Mouse (Mus musculus): ENCODE data around the gene Adprh. TPM values are rescaled to one million over a fixed set of nuclear protein-coding genes. Genes with fewer than 3 reads are reported as not detected.

The Adprh gene
- polyA plus RNA-seq, 1 experiment from 2014 or later: 139 TPM

DNA sequence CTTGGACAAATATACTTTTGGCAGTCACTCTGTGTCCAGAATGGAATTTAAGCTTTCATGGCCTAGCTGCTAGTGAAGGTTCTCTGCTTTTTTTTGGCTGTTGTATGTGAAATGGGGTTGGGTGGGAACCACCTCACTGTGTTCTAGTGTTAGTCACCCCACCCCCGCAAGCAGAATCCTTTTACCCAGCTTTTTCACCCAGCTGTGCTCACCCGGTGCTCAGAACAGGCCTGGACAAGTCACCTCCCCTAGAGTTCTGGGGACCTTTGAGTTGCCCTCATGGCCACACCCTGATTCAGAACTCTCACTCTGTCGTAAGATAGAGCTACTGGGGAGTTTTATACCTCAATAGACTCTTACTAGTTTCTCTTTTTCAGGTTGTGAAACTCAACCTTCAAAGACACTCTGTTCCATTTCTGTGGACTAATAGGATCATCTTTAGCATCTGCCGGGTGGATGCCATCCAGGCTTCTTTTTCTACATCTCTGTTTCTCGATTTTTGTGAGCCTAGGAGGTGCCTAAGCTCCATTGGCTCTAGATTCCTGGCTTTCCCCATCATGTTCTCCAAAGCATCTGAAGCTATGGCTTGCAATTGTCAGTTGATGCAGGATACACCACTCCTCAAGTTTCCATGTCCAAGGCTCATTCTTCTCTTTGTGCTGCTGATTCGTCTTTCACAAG, 6.2 kb upstream of the Adprh start:
- no peak for ATAC-seq (ENCODE audit: low FRiP score, low TSS enrichment)
- no peaks in the 10 kb centered on the region for H3K27me3 ChIP-seq (ENCODE audit: control insufficient read depth, insufficient read depth, low read length)
- no peaks in the 10 kb centered on the region for H3K9me3 ChIP-seq (ENCODE audit: control insufficient read depth, low read length)
- no peaks in the 10 kb centered on the region for H3K36me3 ChIP-seq (ENCODE audit: control insufficient read depth, insufficient read depth, low read length)
- no peak overlapping the region for H3K27ac ChIP-seq (replicated peaks; ENCODE audit: low read depth, low read length)
- DNase-seq: no peak
- H3K4me3 ChIP-seq (replicated peaks; ENCODE audit: low read depth, low read length): no peak overlapping the region
- WGBS: 78% methylated on average over 6 of the region's 6 CpGs
- no peaks in the 10 kb centered on the region for H3K4me1 ChIP-seq (ENCODE audit: control insufficient read depth, insufficient read depth, low read length)
- no peak overlapping the region for H3K9ac ChIP-seq (replicated peaks; ENCODE audit: low read length)
- H3K4me2 ChIP-seq (ENCODE audit: low read length): no peak overlapping the region

DNA sequence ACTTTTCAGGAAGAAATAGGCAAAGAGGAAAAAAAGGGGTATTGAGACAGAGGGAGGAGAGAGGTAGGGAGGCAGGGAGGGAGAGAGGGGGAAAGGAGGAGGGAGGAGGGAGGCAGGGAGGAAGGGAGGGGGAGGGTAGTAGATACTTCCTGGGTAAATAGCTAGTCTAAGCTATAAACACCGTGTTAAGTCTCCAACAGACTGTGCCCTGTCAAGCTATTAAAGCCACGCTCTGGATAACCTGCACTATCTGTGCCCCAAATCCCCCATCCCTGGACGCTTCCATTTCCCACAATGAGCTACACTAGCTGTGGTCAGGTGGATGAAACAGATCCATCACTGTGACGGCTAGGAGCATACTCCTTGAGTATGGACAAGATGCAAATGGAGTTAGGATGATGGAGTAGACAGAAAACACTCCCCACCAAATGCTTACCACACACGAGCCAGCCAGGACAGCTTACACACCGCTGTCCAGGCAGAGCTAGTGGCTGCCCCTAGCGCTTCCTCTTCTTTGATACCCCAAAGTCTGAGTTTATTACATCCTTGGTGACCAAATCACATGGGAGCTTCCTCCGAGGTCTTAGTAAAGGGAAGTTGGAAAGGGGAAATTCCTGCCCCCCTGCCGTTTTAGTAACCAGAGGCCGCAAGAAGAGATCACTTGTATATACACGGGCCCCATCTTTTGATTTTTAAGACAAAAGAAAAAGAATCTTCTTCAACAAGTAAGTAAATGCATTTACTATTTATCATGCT, 4.5 kb upstream of the Adprh start:
- no peak for DNase-seq
- Histone ChIP-seq H3K4me3 (replicated peaks; ENCODE audit: low read depth, low read length) (no peak overlapping the region), H3K9ac (replicated peaks; ENCODE audit: low read length) (no peak overlapping the region), H3K27me3 (ENCODE audit: control insufficient read depth, insufficient read depth, low read length) (no peaks in the 10 kb centered on the region), H3K4me1 (ENCODE audit: control insufficient read depth, insufficient read depth, low read length) (peaks cover under 1% of the 10 kb centered on the region), H3K36me3 (ENCODE audit: control insufficient read depth, insufficient read depth, low read length) (no peaks in the 10 kb centered on the region), H3K9me3 (ENCODE audit: control insufficient read depth, low read length) (no peaks in the 10 kb centered on the region), H3K4me2 (ENCODE audit: low read length) (no peak overlapping the region), H3K27ac (replicated peaks; ENCODE audit: low read depth, low read length) (no peak overlapping the region)
- no peak for ATAC-seq (ENCODE audit: low FRiP score, low TSS enrichment)
- 70% methylated on average over 11 of the region's 11 CpGs for WGBS

GRCm38 (mm10) chr16:38455511-38456418, 3.3 kb upstream of the Adprh start, which contains the start of gene Cd80:
Gene Cd80 (plus strand): TSS chr16:38455561.
- Histone ChIP-seq H3K4me3 (replicated peaks; ENCODE audit: low read depth, low read length) (no peak within 1 kb of the TSS), H3K36me3 (ENCODE audit: control insufficient read depth, insufficient read depth, low read length) (no peaks in the 10 kb centered on the region), H3K27ac (replicated peaks; ENCODE audit: low read depth, low read length) (no peak within 1 kb of the TSS), H3K27me3 (ENCODE audit: control insufficient read depth, insufficient read depth, low read length) (no peaks in the 10 kb centered on the region), H3K9me3 (ENCODE audit: control insufficient read depth, low read length) (no peaks in the 10 kb centered on the region), H3K4me2 (ENCODE audit: low read length) (no peak within 1 kb of the TSS), H3K4me1 (ENCODE audit: control insufficient read depth, insufficient read depth, low read length) (peaks cover 11% of the 10 kb centered on the region), H3K9ac (replicated peaks; ENCODE audit: low read length) (no peak within 1 kb of the TSS)
- ATAC-seq (ENCODE audit: low FRiP score, low TSS enrichment): no peak
- WGBS: 73% methylated on average over 17 of the region's 17 CpGs
- no peak for DNase-seq

DNA sequence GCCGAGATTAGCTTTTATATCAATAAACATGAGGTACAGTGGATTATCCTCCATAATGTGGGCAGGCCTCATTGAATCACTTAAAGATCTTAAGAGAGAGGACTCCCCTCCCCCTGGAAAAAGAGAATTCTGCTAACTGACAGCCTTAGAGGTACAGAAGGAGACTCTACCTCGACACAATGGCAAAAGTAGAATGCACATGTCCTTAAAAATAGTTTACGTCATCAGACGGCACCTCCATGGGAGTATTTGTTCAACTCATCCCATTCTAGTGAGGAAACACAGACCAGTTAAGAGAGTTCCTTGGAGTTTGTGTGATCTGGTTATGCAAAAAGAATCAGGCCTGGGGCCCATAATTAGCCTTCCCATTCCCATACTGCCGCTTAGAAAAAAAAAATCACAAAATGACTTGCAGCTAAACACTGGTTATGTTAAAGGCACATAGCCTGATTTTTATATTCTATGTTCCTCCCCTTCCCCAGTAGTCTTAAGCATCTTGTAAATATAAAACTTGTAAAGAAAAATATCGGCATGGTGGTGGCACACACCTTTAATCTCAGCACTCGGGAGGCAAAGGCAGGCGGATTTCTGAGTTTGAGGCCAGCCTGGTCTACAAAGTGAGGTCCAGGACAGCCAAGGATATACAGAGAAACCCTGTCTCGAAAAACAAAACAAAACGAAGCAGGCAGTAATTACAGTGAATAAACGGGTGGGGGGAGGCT, 2.2 kb upstream of the Adprh start:
- Histone ChIP-seq H3K4me1 (ENCODE audit: control insufficient read depth, insufficient read depth, low read length) (peaks cover 14% of the 10 kb centered on the region), H3K27ac (replicated peaks; ENCODE audit: low read depth, low read length) (no peak overlapping the region), H3K9me3 (ENCODE audit: control insufficient read depth, low read length) (no peaks in the 10 kb centered on the region), H3K27me3 (ENCODE audit: control insufficient read depth, insufficient read depth, low read length) (no peaks in the 10 kb centered on the region), H3K9ac (replicated peaks; ENCODE audit: low read length) (no peak overlapping the region), H3K4me3 (replicated peaks; ENCODE audit: low read depth, low read length) (no peak overlapping the region), H3K36me3 (ENCODE audit: control insufficient read depth, insufficient read depth, low read length) (peaks cover 7% of the 10 kb centered on the region), H3K4me2 (ENCODE audit: low read length) (no peak overlapping the region)
- DNase-seq (no peak), ATAC-seq (ENCODE audit: low FRiP score, low TSS enrichment) (no peak)
- WGBS: 84% methylated on average over 11 of the region's 11 CpGs

DNA sequence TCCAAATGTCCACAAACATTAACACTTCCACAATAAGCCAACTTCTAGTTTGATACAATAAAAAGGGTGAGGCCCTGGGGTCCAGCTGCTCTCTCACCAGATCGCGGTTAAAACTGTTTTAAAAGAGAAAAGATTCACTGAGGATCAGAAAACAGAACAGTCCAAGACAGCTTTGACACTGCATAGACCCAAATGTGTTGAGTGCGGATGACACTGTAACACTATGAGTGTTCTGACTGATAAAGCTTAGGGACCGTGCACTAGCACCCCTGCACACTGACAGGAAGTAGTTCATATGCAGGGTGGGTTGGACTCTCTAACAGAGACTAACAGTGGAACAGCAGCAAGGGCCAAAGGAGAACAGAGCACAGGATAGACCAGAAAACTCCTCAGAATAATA, 1.4 kb upstream of the Adprh start:
- DNase-seq: no peak
- H3K9ac ChIP-seq (replicated peaks; ENCODE audit: low read length): no peak overlapping the region
- H3K4me1 ChIP-seq (ENCODE audit: control insufficient read depth, insufficient read depth, low read length): peaks cover 14% of the 10 kb centered on the region
- 89% methylated on average over 4 of the region's 4 CpGs for WGBS
- H3K4me3 ChIP-seq (replicated peaks; ENCODE audit: low read depth, low read length): no peak overlapping the region
- no peaks in the 10 kb centered on the region for H3K9me3 ChIP-seq (ENCODE audit: control insufficient read depth, low read length)
- no peaks in the 10 kb centered on the region for H3K27me3 ChIP-seq (ENCODE audit: control insufficient read depth, insufficient read depth, low read length)
- H3K36me3 ChIP-seq (ENCODE audit: control insufficient read depth, insufficient read depth, low read length): peaks cover 12% of the 10 kb centered on the region
- ATAC-seq (ENCODE audit: low FRiP score, low TSS enrichment): no peak
- no peak overlapping the region for H3K27ac ChIP-seq (replicated peaks; ENCODE audit: low read depth, low read length)
- H3K4me2 ChIP-seq (ENCODE audit: low read length): no peak overlapping the region

DNA sequence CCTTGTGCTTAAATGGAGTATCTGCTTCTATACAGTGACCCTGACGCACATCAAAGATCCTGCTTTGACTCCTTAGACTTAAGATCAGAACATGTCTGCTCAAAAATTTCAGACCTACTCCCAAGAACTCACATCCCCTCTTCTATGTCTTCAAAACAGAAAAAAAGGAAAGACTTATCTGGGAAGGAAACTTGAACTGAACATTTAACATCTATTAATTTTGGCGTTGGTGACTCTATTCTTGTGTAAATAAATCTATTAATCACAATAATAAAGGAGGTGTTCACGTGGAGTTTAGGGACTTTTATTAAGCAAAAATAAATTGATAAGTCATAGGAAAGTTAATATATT, 675 bp upstream of the Adprh start:
- Histone ChIP-seq H3K4me2 (ENCODE audit: low read length) (peak overlapping the region; percentile 82), H3K27ac (replicated peaks; ENCODE audit: low read depth, low read length) (peak overlapping the region; percentile 82), H3K27me3 (ENCODE audit: control insufficient read depth, insufficient read depth, low read length) (no peaks in the 10 kb centered on the region), H3K9ac (replicated peaks; ENCODE audit: low read length) (peak overlapping the region; percentile 81), H3K9me3 (ENCODE audit: control insufficient read depth, low read length) (no peaks in the 10 kb centered on the region), H3K4me1 (ENCODE audit: control insufficient read depth, insufficient read depth, low read length) (peaks cover 14% of the 10 kb centered on the region), H3K36me3 (ENCODE audit: control insufficient read depth, insufficient read depth, low read length) (peaks cover 18% of the 10 kb centered on the region), H3K4me3 (replicated peaks; ENCODE audit: low read depth, low read length) (peak overlapping the region; percentile 61)
- 29% methylated on average over 3 of the region's 3 CpGs for WGBS
- no peak for ATAC-seq (ENCODE audit: low FRiP score, low TSS enrichment)
- no peak for DNase-seq

DNA sequence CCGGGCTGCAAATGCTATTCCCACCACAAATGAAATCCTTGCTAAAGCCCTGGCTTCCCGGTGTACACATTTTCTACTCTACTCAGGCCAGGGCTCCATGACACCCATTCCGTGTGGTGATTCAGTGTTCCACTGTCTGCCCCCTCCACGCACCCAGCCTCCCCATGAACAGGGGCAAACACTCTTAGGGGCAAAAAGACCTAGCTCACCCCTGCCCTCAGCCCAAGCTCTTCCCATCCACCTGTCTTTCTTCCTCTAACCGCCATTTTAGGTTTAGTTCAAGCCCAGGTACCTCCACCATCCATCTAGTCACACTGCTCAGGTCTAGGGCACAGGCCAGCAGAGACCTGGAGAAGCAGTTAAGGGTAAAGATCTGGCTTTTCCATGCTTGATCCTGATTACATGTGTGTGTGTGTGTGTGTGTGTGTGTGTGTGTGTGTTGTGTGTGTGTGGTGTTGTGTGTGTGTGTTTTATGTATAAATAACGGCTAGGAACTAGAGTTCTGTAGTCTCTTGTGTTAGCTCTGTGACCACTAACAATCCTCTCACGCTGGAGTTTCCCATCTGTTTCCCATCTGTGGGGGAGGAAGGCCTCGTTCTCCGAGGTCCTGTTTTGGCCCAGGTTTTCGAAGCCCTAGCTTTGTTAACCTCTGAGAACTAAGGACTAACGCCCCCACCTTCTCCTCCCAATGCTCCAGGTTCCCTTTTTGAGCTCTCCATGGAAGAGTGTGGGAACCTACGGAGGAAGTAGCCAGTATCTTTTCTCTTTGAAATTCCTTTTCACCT, 890 bp downstream of the Adprh start:
- ATAC-seq (ENCODE audit: low FRiP score, low TSS enrichment): no peak
- peaks cover 33% of the 10 kb centered on the region for H3K36me3 ChIP-seq (ENCODE audit: control insufficient read depth, insufficient read depth, low read length)
- no peaks in the 10 kb centered on the region for H3K9me3 ChIP-seq (ENCODE audit: control insufficient read depth, low read length)
- H3K9ac ChIP-seq (replicated peaks; ENCODE audit: low read length): peak overlapping the region; percentile 81
- H3K27ac ChIP-seq (replicated peaks; ENCODE audit: low read depth, low read length): no peak overlapping the region; the same call in 1 of the 2 replicates
- H3K4me2 ChIP-seq (ENCODE audit: low read length): peak overlapping the region; percentile 82
- H3K27me3 ChIP-seq (ENCODE audit: control insufficient read depth, insufficient read depth, low read length): no peaks in the 10 kb centered on the region
- DNase-seq: peak; percentile 11
- H3K4me1 ChIP-seq (ENCODE audit: control insufficient read depth, insufficient read depth, low read length): peaks cover 14% of the 10 kb centered on the region
- WGBS: 50% methylated on average over 12 of the region's 12 CpGs
- H3K4me3 ChIP-seq (replicated peaks; ENCODE audit: low read depth, low read length): peak overlapping the region; percentile 61

All from midbrain, embryonic 14.5 days (tissue).